Mouse (Mus musculus) cerebellum, postnatal 14 days (tissue): ENCODE data around the gene Cdkl1.

ENCODE experiments used
- DNase-seq, 2 experiments: peaks; one replicate each; pipeline ENCODE4 v3.0.0; 2021; ENCODE audit warnings: mixed read lengths in 2 of 2

The Cdkl1 gene

GRCm38 (mm10) chr12:69744138-69744537 lies 46.9 kb downstream of the Cdkl1 start:
- DNase-seq, result no peak

GRCm38 (mm10) chr12:69741965-69742364 lies 49.1 kb downstream of the Cdkl1 start:
- no peak for DNase-seq

- DNase-seq, result no peak
Measured at GRCm38 (mm10) chr12:69733923-69734322, 57.1 kb downstream of the Cdkl1 start.

GRCm38 (mm10) chr12:69733518-69733917 lies 57.5 kb downstream of the Cdkl1 start:
- peak in 1 of 2 experiments; percentile 23 for DNase-seq

GRCm38 (mm10) chr12:69732221-69732620 lies 58.8 kb downstream of the Cdkl1 start:
- DNase-seq, result no peak

- no peak for DNase-seq
Measured at GRCm38 (mm10) chr12:69730306-69730705, 60.8 kb downstream of the Cdkl1 start.

- no peak for DNase-seq
Measured at GRCm38 (mm10) chr12:69729246-69729645, 61.8 kb downstream of the Cdkl1 start.

GRCm38 (mm10) chr12:69724711-69725460 lies 66.2 kb downstream of the Cdkl1 start, which contains the start of the genes L2hgdh and Atp5s:
TSS of gene L2hgdh (minus strand) at chr12:69724873.
TSS of gene Atp5s (plus strand) at chr12:69724950.
- DNase-seq, result peak; percentile 97 to 98

GRCm38 (mm10) chr12:69724018-69724710 lies 66.9 kb downstream of the Cdkl1 start:
- DNase-seq, result no peak

- DNase-seq, result no peak
Measured at GRCm38 (mm10) chr12:69723376-69723775, 67.7 kb downstream of the Cdkl1 start.

GRCm38 (mm10) chr12:69722857-69723256 lies 68.2 kb downstream of the Cdkl1 start:
- DNase-seq, result no peak

GRCm38 (mm10) chr12:69713628-69714027 lies 77.4 kb downstream of the Cdkl1 start:
- DNase-seq, result no peak

- DNase-seq, result no peak
Measured at GRCm38 (mm10) chr12:69704799-69705458, 86.1 kb downstream of the Cdkl1 start.

- no peak for DNase-seq
Measured at GRCm38 (mm10) chr12:69698352-69698751, 92.7 kb downstream of the Cdkl1 start.
